Mouse (Mus musculus) right cerebral cortex, adult 18-20 months (tissue): ENCODE results near the gene Avpi1.
A peak's percentile ranks its signal among the peaks of the same experiment; 100 is the strongest.

Experiments
- DNase-seq: peaks from one replicate; pipeline ENCODE4 v3.0.0; 2022; ENCODE audit warnings: mixed read lengths

Avpi1 gene

DNA sequence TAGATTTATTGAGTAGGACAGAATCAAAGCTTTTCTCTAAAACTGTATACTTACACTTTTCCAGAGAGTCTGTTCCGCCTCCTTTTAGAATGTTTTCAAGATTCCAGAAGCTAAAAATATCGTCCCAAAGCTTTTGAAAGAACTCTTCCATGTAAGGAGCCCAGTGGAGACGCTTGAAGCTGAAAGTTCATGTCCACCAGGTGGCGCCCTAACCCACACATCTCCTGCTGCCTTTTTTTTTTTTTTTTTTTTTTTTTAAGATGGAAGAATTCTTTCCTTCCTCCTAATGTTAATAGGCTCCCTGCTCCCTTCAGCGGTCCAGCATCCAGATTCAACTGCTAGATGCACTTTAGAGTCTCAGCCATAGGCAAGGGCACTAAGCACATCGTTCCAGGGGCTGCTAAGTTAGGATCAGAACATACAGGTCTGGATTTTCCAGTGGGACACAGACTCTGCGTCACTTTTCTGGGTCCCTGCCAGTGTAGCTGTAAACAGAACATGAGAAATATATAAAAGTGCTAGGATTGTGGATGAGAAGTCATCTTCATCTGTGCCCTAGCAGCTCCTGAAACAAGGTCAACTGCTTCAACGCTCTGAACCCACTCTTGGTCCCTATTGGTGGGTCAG is 15.8 kb upstream of the Avpi1 start:
- DNase-seq = peak; percentile 90

DNA sequence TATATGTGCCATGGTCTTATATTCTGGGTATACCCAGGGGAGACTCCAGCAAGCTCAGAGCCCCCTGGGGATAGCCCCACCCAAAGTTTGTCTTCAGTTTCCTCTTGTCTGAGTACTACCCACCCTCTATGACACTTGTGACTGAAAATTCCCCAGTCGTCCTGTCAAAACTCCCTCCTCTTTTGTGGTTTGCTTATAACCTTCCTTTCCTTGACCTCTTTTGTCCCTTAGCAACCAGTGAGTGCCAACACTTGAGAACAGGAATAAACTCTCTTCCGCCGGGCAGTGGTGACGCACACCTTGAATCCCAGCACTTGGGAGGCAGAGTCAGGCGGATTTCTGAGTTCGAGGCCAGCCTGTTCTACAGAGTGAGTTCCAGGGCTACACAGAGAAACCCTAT is 15.2 kb upstream of the Avpi1 start:
- no peak for DNase-seq

DNA sequence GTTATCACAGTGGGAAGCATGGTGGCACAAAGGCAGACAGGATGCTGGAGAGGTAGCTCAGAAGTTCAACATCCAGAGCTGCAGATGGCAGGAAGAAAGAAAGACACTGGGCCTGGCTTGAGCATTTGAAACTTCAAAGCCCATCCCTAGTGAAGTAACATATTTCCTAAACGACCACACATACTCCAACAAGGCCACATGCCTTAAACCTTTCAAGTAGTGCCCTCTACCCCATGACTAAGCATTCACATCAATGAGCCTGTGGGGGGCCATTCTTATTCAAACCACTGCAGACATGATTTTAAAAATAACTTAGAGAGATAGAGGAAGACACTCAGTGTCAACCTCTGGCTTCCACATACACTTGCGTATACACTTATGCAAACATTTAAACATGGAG is 13.9 kb upstream of the Avpi1 start:
- no peak for DNase-seq

DNA sequence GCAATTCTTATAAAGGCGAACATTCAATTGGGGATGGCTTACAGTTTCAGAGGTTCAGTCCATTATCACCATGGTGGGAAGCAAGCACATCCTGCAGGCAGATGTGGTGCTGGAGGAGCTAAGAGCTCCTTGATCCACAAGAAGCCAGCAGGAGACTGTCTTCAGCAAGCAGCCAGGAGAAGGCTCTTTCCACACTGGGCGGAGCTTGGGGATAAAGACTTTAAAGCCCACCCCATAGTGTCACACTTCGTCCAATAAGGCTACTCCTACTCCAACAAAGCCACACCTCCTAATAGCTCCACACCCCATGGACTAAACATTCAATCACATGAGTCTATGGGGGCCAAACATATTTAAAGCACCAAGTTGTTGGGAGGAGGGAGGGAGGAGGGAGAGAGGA is 13.1 kb upstream of the Avpi1 start:
- no peak for DNase-seq

DNA sequence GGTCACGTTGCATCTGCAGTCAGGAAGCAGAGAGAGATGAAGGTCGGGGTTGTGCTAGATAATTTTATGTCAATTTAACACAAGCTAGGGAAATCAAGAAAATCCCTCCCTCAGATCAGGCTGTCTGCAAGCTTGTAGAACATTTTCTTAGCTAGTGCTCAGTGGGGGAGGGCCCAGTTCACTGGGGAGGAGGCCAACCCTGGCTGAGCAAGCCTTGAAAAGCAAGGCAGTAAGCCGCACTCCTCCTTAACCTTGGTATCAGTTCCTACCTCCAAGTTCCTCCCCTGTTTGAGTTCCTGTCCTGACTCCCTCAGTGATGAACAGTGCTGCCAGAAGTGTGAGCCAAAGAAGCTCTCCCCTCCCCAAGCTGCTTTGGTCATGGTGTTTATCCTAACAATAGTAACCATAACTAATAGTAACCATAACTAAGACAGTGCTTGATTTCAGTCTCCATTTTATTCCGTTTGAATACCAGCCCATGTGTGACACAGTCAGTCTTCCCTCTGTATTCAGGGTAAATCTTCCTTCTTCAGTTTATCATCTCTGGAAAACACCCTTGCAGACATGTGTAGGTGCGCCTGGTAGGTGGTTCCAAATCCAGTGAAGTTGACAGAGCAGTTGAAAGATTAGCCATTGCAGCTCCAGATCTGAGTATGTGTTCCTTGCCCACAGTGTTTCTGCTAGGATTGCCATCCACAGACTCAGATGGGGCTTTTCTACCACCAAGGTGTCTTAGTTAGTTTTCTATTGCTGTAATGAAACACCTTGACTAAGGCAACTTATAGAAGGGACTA is 11.1 kb upstream of the Avpi1 start:
- no peak for DNase-seq

DNA sequence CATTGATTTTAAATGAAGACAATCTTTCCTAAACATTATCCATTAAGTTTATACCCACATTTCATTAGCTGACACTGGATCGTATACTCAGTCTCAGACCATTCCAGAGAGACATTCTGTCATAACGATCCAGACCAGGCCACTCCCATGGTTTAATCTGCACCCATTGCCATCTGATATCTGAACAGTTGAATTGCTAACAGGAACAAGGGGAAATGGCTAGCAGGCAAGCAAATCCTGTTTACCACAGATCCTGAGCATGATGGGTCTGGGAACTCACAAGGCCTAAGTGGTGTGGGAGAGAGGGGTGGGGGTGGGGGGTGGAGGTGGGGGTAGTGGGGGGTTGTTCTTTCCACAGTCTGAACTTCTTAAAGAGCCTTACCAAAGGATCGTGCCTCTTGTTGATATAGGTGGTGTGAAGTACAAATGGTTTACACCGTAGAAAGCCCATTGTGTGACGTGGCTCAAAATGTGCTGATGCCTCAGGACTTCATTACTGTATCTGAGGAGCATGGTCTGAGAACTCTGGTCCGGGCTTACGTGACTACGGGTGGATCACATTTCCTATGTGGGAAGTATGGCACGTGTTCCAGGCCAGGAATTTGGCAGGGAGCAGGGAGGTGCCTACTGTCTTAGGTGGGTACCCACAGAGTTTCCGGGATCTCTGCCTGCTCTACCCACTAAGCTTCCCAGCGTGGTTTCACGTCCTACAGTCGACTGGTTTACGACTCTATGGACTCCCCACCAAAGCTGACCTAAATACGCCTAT is 9.8 kb upstream of the Avpi1 start:
- no peak for DNase-seq

DNA sequence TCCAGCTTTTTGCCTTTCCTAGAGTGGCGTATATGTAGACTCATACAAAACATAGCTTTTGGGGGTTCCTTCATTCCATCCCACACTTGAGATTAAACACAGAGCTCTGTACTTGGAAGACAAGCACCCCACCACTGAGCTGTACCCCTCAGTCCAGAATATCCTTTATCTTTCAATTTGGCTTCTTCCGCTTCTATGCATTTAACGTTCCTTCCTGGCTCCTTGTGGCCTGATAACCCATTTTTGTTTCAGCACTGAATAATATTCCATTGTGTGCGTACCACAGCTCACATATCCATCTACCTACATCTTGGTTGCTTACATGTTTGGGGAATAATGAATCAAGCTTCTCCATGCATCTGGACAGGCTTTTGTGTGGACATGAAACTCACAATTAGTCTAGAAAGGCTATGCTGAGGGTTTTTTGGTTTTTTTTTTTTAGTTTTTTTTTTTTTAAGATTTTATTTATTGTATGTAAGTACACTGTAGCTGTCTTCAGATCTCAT is 8.4 kb upstream of the Avpi1 start:
- DNase-seq = no peak

DNA sequence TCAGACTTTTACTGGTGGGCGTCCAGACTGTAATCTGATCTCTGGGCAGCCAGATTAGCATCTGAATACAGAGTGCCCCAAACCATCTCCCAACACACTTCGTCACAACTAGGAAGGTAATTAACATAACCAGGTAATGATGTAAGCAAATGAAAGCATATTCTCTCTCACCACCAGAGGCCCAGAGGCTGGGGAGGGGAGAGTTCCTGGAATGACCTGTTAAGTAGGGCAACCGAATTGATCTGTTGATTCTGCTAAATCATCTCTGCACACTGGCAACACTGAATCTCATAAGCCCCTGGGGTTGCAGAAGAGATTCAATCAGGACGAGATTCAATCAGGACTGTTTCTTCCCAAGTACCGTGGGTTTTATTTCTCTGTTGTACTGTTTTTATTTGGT is 7.3 kb upstream of the Avpi1 start:
- DNase-seq = no peak

DNA sequence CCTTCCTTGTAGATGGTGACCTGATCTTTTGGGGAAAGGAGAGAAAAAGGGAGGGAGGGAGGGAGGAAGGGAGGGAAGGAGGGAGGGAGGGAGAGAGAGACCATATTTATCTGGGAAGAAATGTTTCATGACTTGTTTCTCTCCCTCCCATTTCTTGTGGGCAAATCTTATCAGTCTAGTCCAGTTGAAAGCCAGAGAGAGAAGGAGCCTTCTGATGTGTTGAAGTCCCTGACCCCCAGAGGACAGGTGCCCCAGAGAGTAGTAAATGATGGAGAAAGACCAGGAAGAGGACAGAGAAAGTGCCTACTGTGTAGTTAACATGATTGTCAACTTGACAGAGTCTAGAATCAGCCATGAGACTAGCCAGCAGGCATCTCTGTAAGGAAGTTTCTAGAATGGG is 6.2 kb upstream of the Avpi1 start:
- no peak for DNase-seq

DNA sequence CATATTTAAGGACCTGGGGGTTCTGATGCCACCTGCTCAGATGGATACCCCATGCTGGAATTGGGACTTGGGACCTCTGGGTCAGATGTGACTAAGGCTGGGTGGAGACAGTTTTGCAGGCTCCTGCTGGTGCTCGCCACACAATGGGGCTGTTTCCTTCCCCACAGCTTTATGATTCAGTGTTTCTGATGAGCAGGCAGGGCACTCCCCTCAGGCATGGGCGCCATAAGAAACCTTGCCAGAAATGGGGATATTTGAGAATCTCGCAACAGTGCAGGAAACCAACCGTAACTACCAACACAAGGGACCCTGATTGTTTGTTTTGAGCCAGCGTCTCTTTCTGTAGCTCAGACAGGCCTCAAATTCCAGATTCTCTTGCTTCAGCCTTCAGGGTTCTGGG is 2.2 kb upstream of the Avpi1 start:
- no peak for DNase-seq

DNA sequence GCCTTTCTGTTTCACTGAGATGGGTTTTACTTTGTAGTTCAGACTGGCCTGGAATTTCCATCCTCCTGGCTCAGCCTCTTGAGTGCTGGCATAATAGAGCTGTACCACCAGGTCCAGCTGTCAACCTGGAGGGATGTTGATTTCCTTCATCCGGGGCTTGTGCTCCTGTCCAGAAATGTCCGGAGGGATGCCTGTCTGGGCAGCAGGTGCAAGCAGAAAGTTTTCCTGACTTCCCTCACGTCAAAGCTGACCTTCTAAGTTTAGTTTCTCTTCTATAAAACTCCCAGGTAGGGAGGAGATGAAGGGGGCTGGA is 1.4 kb upstream of the Avpi1 start:
- DNase-seq = no peak

DNA sequence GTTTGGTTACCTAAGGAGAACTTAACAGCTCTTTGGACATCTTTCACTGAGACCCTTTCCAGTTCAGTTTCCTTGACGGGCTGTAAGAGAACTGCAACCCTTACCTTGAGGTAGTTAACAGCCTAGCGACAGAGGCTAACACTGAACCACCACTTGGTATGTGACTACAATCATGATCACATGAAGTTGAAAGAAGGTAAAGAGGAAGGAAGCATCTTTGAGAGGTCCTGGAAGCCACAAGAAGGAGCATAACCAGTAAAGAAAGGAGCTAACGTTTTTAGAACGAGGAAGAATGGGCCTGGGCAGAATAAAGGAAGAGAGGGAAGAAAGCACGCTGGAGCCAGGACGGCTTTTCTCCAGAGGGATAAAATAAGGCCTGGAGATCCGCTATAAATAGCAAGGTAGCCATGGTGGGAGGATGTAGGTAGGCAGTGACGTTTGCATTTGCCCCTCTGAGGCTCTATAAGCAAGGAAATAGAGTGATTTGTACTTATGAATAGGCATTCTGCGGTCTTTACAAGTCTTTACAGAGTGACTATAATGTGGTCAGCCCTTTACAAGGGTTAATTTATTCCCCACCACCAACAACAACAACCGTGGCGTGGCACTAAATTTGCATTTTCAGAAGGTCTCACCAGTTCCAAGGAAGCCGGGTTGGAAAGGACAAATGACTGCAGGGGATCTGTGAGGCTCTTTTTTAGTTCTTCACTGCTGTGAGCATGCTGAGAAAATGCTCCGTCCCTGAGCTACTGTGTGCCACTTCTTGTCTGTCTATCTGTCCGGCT is 842 bp upstream of the Avpi1 start:
- no peak for DNase-seq

DNA sequence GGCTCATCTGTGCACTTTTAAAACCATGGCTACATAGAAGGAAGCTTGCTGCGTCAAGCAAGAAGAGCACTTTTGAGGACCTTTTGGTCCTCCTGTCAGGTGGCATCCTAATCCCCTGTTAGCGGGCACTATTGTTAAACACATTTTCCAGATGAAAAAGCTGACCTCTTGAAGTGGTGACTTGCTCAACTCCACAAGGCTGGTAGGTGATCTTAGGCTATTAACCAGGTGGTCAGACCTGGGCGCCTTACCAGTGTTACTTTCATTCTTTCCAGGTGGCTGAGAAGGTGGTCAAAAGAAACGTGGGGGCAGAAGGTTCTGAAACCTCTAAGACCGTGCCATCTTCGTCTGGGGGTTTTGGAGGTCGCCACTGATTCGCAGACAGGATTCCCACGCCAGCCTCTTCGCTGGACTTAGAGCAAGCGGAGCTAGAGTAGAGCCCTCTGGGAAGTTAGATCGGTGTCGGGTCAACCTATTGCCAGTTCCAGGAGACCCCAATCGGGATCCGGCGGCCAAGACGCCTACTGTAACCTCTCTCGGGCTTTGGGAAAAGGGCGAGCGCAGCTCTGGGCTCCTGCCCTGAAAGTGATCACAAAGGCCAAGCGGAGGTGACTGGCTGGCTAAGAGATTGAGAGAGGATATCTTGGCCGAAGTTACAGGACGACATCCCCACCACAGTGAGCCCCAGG is 663 bp downstream of the Avpi1 start:
- no peak for DNase-seq

DNA sequence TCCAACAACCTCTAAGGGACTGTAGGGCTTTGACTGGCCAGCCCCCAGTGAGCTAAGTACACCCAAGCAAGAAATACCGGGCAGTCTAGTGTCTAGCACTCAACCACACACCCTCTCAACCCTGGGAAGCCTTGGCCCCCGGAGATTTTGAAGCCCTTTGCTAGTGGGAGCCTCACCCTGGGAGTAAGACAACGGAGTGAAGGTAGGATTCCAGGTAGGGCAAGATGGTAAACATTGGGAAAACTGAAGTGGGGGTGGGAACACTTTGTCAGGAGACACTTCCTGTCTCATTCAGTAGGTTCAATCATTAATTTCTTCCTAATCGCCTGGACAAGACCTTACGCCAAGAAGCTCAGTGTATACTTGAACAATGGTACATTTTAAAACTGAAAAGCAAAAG is 1.8 kb downstream of the Avpi1 start:
- no peak for DNase-seq

DNA sequence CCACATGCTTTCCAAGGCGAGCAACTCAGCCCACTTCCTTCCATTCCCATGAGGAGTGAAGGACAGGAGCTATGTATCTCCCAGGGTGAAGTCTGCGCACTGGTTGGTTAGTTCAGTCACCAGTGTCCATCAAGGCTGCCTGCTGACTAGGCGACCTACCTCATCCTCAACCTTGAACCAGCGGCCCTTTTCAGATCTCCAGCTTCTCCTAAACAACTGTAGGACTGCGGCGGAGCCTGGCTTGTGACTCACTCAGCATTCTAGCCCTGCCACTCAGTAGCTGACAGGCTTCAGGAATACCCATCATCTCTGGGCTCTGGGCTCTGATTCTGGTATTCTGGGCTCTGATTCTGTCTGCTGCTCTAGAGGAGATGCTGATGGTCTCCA is 2.6 kb downstream of the Avpi1 start:
- DNase-seq = no peak

DNA sequence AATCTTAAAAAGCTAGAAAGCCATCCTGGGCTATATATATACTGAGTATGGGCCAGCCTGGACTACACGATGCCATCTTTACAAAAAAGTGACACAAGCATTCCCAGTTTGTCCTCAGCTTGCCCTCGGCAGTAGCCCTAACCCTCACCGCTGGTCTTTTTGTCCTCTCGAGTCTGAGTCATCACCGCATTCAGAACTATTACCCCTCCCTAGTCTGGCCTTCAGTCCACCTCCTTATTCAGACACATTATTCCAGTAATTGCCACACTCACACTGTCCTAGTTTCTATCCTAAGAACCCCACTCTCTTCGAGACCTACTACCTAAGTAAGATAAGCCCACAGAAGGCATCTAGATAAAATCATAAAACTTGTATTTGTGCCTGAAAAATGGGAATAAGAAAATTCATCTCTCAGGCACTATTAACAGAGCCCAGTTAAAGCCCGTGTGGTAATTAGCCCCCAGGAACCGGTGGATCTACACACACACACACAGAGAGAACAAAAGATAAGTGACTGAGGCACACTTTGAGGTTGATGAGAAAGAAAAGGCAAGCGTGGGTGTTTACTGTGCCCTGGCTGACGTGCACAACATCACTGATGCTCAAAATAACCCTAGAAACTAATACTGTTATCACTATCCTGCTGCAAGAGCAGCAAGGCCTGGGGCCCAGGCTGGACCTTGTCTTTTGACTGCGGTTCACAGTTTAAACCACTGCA is 3.2 kb downstream of the Avpi1 start:
- no peak for DNase-seq

DNA sequence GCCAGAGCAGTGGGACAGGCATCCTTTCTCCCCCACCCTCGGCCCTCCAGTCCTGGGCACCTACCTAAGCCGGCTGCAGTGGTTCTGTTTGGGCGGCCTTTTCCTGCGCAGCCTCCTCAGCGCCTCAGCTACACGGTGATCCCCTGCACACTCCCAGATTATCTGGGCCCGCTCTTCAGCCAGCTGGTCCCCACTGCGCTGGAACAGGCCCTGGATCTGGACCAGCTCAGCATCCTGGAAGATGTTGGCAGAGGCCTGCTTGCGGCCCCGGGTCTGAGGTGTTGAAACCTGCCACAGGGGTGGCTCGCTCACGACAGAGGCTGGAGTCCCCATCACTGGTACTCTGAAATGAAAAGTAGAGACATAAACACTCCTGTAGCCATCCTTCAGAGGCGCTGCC is 4.2 kb downstream of the Avpi1 start:
- no peak for DNase-seq

DNA sequence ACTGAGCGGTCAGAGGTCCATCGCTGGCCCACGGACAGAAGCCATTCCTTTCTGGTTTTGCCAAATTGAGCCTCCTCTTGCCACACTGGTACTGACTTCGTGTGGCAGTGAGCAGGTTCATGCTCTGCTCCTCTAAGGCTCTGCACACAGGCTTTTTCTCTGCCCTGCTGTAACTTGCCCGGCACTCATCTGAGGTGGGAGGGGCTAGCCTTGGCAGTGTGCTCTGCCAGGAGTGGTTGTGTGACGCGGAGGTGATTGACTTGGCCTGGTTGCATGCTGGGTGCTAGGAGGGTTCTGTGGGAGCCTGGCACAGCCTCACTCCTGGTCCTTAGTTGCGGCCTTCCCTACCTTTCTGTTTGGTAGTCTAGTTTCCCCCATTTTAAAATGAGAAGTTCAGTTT is 8.4 kb downstream of the Avpi1 start:
- no peak for DNase-seq

DNA sequence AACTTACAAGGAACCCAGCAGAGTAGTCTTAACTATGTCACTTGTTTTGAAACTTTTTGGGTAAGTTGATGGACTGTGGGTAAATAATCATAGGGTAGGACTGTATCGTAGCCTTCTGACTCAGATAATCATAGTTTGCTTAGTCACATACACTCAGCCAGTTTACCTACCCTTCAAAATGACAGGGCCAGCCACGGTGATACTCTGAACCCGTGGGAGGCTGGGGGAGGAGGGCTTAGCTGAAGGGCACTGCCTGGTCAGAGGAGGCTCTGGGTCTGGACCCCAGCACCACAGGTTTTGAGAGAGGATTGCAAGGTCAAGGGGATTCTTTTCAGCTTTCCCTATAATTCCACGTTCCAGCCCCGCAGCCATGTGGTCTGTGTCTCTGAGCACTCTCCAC is 10.3 kb downstream of the Avpi1 start:
- no peak for DNase-seq

DNA sequence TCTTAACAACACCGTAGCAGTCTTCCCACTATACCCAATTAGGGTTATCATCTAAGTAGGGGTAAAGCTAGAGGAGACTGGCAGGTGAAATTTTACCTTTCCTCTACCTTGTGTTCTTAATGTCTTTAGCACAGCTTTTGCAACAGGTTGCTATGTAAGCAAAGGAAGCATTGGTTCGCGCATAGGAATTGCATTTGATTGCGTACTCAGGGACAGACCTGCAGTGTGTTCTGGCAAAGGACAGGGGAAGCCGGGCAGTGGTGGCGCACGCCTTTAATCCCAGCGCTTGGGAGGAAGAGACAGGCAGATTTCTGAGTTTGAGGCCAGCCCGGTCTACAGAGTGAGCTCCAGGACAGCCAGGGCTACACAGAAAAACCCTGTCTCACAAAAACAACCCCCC is 10.7 kb downstream of the Avpi1 start:
- no peak for DNase-seq

DNA sequence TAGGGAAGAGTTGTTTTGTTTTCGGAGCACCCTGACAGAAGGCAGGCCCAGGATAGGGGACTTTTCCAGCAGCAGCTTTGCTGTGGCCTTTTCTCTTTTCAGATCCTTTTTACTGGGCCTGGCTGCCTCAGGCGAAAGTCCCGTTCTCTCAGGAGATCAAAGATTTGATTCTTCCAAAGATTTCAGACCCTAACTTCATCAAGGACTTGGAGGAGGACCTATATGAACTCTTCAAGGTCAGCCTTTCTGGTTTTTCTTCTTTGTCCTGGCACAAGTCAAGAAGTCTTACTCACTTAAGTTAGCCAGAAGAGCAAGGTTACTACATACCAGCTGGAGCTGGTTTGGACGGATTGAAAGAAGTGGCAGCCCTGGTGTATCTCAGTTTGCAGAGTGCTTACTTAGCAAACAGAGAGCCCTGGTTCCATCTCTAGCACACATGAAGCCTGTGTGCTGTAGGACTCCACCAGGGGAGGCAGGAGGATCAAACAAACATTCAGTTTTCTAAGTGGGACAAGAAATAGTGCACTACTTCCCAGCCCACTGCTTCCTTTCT is 13.0 kb downstream of the Avpi1 start:
- no peak for DNase-seq

DNA sequence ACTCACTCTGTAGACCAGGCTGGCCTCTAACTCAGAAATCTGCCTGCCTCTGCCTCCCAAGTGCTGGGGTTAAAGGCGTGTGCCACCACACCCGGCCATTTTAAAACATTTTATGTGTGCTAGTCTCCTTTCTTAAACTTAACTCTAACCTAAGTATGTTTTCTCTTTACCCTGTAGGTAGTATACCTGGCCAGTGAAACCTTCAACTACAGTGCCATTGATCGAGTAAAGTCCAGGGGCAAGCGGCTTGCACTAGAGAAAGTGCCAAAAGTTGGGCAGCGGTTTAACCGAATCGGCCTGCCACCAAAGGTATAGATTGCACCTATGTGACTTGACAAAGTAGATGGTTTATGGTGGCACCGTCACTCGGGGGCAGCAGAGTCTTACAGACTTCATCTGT is 24.2 kb downstream of the Avpi1 start:
- no peak for DNase-seq
